Mouse (Mus musculus) bone marrow, adult 2 months (tissue): ENCODE measurements at regions not wholly inside any gene's neighbourhood (a gene's known extent, or its start where the extent isn't known, plus 50 kb on each side); places are given as distances from the start of the nearest gene placed in this dataset.

ENCODE experiments used
- CTCF ChIP-seq: fragments of 200-500 bp; IDR thresholded peaks from 2 replicates; pipeline ENCODE4 v1.5.1; 2011; ENCODE audit warnings: low read length, control low read depth; ENCODE audit not compliant: control insufficient read depth, insufficient read depth
- POLR2A ChIP-seq: fragments of 200-500 bp; IDR thresholded peaks from 2 replicates; pipeline ENCODE4 v1.6.1; 2011; ENCODE audit warnings: low read depth, mild to moderate bottlenecking, control low read depth, low read length, borderline replicate concordance; ENCODE audit not compliant: control insufficient read depth

DNA sequence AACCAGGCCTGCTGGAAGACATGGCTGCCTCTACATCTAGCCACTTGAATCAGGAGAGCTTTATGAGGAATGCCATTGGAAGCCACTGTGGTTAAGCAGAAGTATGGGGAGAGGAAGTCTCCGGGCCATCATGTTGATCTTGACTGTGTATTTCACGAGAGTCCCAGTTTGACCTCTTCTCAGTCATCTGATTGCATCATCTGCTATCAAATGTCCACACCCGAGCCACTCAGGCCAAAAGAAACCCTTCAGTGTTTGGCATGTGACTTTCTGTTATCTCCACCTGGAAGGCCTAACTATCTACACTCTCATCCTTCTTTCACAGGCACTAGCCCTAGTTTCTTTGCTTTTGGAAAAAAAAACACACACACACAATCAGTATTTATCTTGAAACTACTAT, 186.9 kb upstream of the Id2 start:
- TF ChIP-seq CTCF (no peak), POLR2A (no peak)
